29 mouse cellular contexts compared by ENCODE assay signal in the genomic region with DNA sequence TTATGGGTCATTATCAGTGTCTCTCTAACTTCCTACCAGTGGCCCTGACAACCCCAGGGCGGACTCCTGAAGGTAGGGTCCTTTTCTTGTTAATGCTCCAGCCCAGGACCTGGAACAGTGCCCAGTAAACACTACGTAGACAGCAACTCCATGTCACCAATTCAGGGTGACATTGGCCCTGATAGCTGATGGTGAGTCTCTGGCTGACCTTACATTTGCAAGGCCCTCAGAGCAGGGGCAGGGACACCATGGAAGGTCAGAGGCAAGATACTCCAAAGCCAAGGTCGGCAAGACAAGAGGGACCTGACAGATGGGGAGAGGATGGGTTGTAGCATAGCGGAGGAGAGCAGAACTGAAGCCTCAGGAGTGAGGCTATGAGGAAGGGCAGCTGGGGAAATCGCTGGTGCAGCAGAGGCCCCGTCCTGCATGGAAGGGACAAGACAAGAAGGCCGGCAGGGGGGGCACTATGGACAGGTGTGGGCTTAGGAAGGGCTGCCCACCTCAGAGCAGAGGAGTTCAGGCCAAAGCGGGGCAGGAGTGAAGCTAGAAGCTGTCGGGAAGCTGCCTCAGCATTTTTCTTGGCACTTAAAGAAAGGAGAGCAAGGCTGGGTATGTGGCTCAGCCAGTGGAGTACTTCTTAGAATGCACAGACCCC. TPM values are rescaled to one million over a fixed set of nuclear protein-coding genes. Genes with fewer than 3 reads are reported as not detected.
DNase-seq lines count a peak whose midpoint lies in the region; ATAC-seq and TF ChIP-seq lines count a peak whose summit lies in the region.
"Had no signal": no experiment of that assay in that cellular context is flagged by ENCODE, and none has a peak within 500 bp of the region (broad histone marks: within the 10 kb centered on the region; RNA-seq: fewer than 3 reads in every experiment).

No protein-coding gene starts in this region.

- H3K36me3 ChIP-seq in heart, embryonic 13.5 days, result peaks cover 9% of the 10 kb centered on the region; the same call in 1 of the 2 replicates
- H3K36me3 ChIP-seq in kidney, adult 2 months (ENCODE audit: control insufficient read depth, insufficient read depth, low read length), result no peaks in the 10 kb centered on the region
- H3K36me3 ChIP-seq: G1E; liver, embryonic 13.5 days had no signal

- no peak overlapping the region for H3K4me2 ChIP-seq in heart, embryonic 13.5 days
- H3K4me2 ChIP-seq: forebrain, embryonic 13.5 days; hindbrain, embryonic 15.5 days; liver, embryonic 13.5 days; midbrain, embryonic 11.5 days had no signal

- peaks cover 58% of the 10 kb centered on the region for H3K4me1 ChIP-seq in heart, embryonic 13.5 days
- peaks cover 11% of the 10 kb centered on the region; the same call in 1 of the 2 replicates for H3K4me1 ChIP-seq in kidney, adult 2 months (ENCODE audit: control insufficient read depth, insufficient read depth, low read length)

- TF ChIP-seq CTCF in left cerebral cortex, adult 2 months (IDR thresholded peaks at IDR 0.05), result no peak
- TF ChIP-seq CTCF in kidney, adult 2 months (conservative IDR thresholded peaks at IDR 0.05; ENCODE audit: insufficient read depth, insufficient read length, low read depth, low read length), result no peak

- H3K9ac ChIP-seq in heart, embryonic 13.5 days, result peak overlapping the region; percentile 34; the same call in 1 of the 2 replicates
- H3K9ac ChIP-seq: forebrain, embryonic 13.5 days; hindbrain, embryonic 15.5 days; liver, embryonic 13.5 days had no signal

- H3K27me3 ChIP-seq in heart, embryonic 13.5 days (replicated peaks), result no peaks in the 10 kb centered on the region
- no peaks in the 10 kb centered on the region for H3K27me3 ChIP-seq in kidney, adult 2 months (replicated peaks; ENCODE audit: control insufficient read depth, insufficient read depth, low read length)
- H3K27me3 ChIP-seq: forebrain, embryonic 13.5 days; hindbrain, embryonic 15.5 days; liver, embryonic 13.5 days; Patski had no signal

- no peak for ATAC-seq in heart, embryonic 13.5 days (ENCODE audit: extremely low read depth, insufficient number of reproducible peaks, low FRiP score, low TSS enrichment)
- ATAC-seq: CD4-positive, CD25-positive, alpha-beta regulatory T cell, adult 4 months; forebrain, embryonic 13.5 days; Patski had no signal

- no peak overlapping the region for H3K4me3 ChIP-seq in heart, embryonic 13.5 days
- H3K4me3 ChIP-seq in left cerebral cortex, adult 2 months, result no peak overlapping the region
- H3K4me3 ChIP-seq in kidney, adult 2 months (ENCODE audit: insufficient read depth, low read depth, low read length), result no peak overlapping the region
- H3K4me3 ChIP-seq: forebrain, embryonic 13.5 days; hindbrain, embryonic 15.5 days; liver, embryonic 13.5 days had no signal

- intact Hi-C loops in heart, postnatal 36 days (cut with DNase I), result loop anchor here (2.0 kb wide), 1 partner anchor 15 kb away; no protein-coding TSS in a partner anchor
- intact Hi-C loops in left cerebral cortex, adult 2 months (cut with DNase I), result no loop called here
- intact Hi-C loops in left cerebral cortex, postnatal 36 days (cut with DNase I), result no loop called here

- DNase-seq in adrenal gland, adult 8-10 months, result peak; percentile 79
- no peak for DNase-seq in adrenal gland, postnatal 4 days (ENCODE audit: low spot score in 2 of 2)
- no peak for DNase-seq in heart, postnatal 36 days
- DNase-seq in left cerebral cortex, adult 2 months (ENCODE audit: extremely low spot score in 1 of 2, low spot score in 2 of 2), result no peak
- DNase-seq in left cerebral cortex, postnatal 36 days (ENCODE audit: low spot score in 2 of 2), result no peak
- DNase-seq in heart, postnatal 4 days, result peak; percentile 32
- DNase-seq in kidney, adult 2 months, result no peak
- DNase-seq: cerebellum, adult 8-10 months; cerebellum, postnatal 36 days; kidney, postnatal 25 days; layer of hippocampus, postnatal 36 days; liver, embryonic 13.5 days; lung, adult 2 months; lung, postnatal 14 days; thymus, adult 18-20 months had no signal

- peak overlapping the region; percentile 65 for H3K27ac ChIP-seq in heart, embryonic 13.5 days (replicated peaks)
- peak overlapping the region; percentile 71; the same call in 1 of the 2 replicates for H3K27ac ChIP-seq in left cerebral cortex, adult 2 months
- no peak overlapping the region for H3K27ac ChIP-seq in kidney, adult 2 months (ENCODE audit: insufficient read depth, low read depth, low read length)
- H3K27ac ChIP-seq: forebrain, embryonic 13.5 days; hindbrain, embryonic 15.5 days; liver, embryonic 13.5 days had no signal

- no peak for TF ChIP-seq POLR2A in kidney, adult 2 months (IDR thresholded peaks at IDR 0.05; ENCODE audit: low read depth, low read length)

- no peaks in the 10 kb centered on the region for H3K9me3 ChIP-seq in heart, embryonic 13.5 days
- H3K9me3 ChIP-seq: forebrain, embryonic 13.5 days; G1E; hindbrain, embryonic 15.5 days; liver, embryonic 13.5 days had no signal

- 53% methylated on average over 9 of the region's 9 CpGs for WGBS in heart, embryonic 13.5 days
- 80% methylated on average over 9 of the region's 9 CpGs for WGBS in kidney, adult 2 months

RNA-seq across cellular contexts. Expression of gene Bcl7c, which starts 19.0 kb away (rescaled TPM):
- 100 to 1,000 TPM in 2 of 4 experiments, 10 to 100 TPM in 2; 75.9 to 120 (median 98.1) TPM for total RNA-seq in adrenal gland, adult 8-10 months (2022)
- total RNA-seq in adrenal gland, postnatal 4 days (2021), result 100 to 1,000 TPM; 129 to 135 TPM
- polyA plus RNA-seq in heart, embryonic 13.5 days (2015; fragmentation: Nextera tagmentation; extraction: Ambion mirVana), result 30.7 and 35.8 TPM in 2 replicates
- total RNA-seq in heart, postnatal 36 days (2021), result 10 to 100 TPM; 34.6 to 35.8 TPM
- total RNA-seq in left cerebral cortex, adult 2 months (2021), result 10 to 100 TPM; 32.7 to 39.9 TPM
- total RNA-seq in left cerebral cortex, postnatal 36 days (2021), result 10 to 100 TPM; 37.9 to 47.9 TPM
- 10 to 100 TPM; 67.6 to 71.1 TPM for total RNA-seq in heart, postnatal 4 days (2021)
- polyA plus RNA-seq in kidney, adult 2 months (2012; rRNA removed), result 24.5 and 25.9 TPM in 2 replicates

RNA-seq across cellular contexts. Expression of gene Ctf1, which starts 22.8 kb away (rescaled TPM):
- total RNA-seq in adrenal gland, adult 8-10 months (2022), result 1 to 10 TPM; 2.2 to 4.5 (median 2.7) TPM
- 1 to 10 TPM; 5.2 to 5.4 TPM for total RNA-seq in adrenal gland, postnatal 4 days (2021)
- 4.6 TPM in 2 replicates for polyA plus RNA-seq in heart, embryonic 13.5 days (2015; fragmentation: Nextera tagmentation; extraction: Ambion mirVana)
- 1 to 10 TPM; 7.7 to 9.4 TPM for total RNA-seq in heart, postnatal 36 days (2021)
- total RNA-seq in left cerebral cortex, adult 2 months (2021), result 1 to 10 TPM; 2.8 to 3.8 TPM
- 1 to 10 TPM; 2.4 to 2.5 TPM for total RNA-seq in left cerebral cortex, postnatal 36 days (2021)
- total RNA-seq in heart, postnatal 4 days (2021), result 1 to 10 TPM; 3.4 to 4.0 TPM
- 19.4 and 20.6 TPM in 2 replicates for polyA plus RNA-seq in kidney, adult 2 months (2012; rRNA removed)
- polyA plus RNA-seq: CD4-positive, CD25-positive, alpha-beta regulatory T cell, adult 4 months had no signal

RNA-seq across cellular contexts. Expression of gene Ctf2, which starts 42.2 kb away (rescaled TPM):
- total RNA-seq in adrenal gland, adult 8-10 months (2022), result not detected
- total RNA-seq in adrenal gland, postnatal 4 days (2021), result not detected
- polyA plus RNA-seq in heart, embryonic 13.5 days (2015; fragmentation: Nextera tagmentation; extraction: Ambion mirVana), result 0.08 TPM in 1 of 2 replicates, not detected in the other
- not detected for total RNA-seq in heart, postnatal 36 days (2021)
- not detected for total RNA-seq in left cerebral cortex, adult 2 months (2021)
- not detected for total RNA-seq in left cerebral cortex, postnatal 36 days (2021)
- not detected for total RNA-seq in heart, postnatal 4 days (2021)
- not detected in 2 replicates for polyA plus RNA-seq in kidney, adult 2 months (2012; rRNA removed)
- total RNA-seq: gastrocnemius, adult 18-20 months; layer of hippocampus, adult 8-10 months; layer of hippocampus, postnatal 36 days; left cerebral cortex, postnatal 25 days; megakaryocyte progenitor cell, adult 5-6 weeks; midbrain, postnatal 0 days had no signal
- polyA plus RNA-seq: CD4-positive, CD25-positive, alpha-beta regulatory T cell, adult 4 months; G1E; gonadal fat pad, adult 2 months; lung, adult 2 months; midbrain, postnatal 0 days; spleen, adult 2 months had no signal

RNA-seq across cellular contexts. Expression of gene Fbxl19, which starts 54.6 kb away (rescaled TPM):
- total RNA-seq in adrenal gland, adult 8-10 months (2022), result 10 to 100 TPM; 13.5 to 18.6 (median 16.5) TPM
- total RNA-seq in adrenal gland, postnatal 4 days (2021), result 10 to 100 TPM; 24.6 to 26.0 TPM
- polyA plus RNA-seq in heart, embryonic 13.5 days (2015; fragmentation: Nextera tagmentation; extraction: Ambion mirVana), result 1.8 and 3.0 TPM in 2 replicates
- total RNA-seq in heart, postnatal 36 days (2021), result 1 to 10 TPM; 3.2 to 3.3 TPM
- total RNA-seq in left cerebral cortex, adult 2 months (2021), result 10 to 100 TPM; 72.4 to 81.5 TPM
- 10 to 100 TPM; 73.2 to 84.6 TPM for total RNA-seq in left cerebral cortex, postnatal 36 days (2021)
- total RNA-seq in heart, postnatal 4 days (2021), result 1 to 10 TPM; 6.0 TPM
- polyA plus RNA-seq in kidney, adult 2 months (2012; rRNA removed), result 14.6 and 20.8 TPM in 2 replicates

Comparison
In these comparisons a context has a peak if more than half of its experiments do, and no peak if none do; other contexts are left out.
1. DNase-seq: peak in adrenal gland, adult 8-10 months (single experiment) and heart, postnatal 4 days (single experiment); none in adrenal gland, postnatal 4 days (0 of 2), heart, postnatal 36 days (0 of 2), left cerebral cortex, adult 2 months (0 of 2), left cerebral cortex, postnatal 36 days (0 of 2) and kidney, adult 2 months (single experiment).